17 mouse cellular contexts compared by ENCODE assay signal in the genomic region with DNA sequence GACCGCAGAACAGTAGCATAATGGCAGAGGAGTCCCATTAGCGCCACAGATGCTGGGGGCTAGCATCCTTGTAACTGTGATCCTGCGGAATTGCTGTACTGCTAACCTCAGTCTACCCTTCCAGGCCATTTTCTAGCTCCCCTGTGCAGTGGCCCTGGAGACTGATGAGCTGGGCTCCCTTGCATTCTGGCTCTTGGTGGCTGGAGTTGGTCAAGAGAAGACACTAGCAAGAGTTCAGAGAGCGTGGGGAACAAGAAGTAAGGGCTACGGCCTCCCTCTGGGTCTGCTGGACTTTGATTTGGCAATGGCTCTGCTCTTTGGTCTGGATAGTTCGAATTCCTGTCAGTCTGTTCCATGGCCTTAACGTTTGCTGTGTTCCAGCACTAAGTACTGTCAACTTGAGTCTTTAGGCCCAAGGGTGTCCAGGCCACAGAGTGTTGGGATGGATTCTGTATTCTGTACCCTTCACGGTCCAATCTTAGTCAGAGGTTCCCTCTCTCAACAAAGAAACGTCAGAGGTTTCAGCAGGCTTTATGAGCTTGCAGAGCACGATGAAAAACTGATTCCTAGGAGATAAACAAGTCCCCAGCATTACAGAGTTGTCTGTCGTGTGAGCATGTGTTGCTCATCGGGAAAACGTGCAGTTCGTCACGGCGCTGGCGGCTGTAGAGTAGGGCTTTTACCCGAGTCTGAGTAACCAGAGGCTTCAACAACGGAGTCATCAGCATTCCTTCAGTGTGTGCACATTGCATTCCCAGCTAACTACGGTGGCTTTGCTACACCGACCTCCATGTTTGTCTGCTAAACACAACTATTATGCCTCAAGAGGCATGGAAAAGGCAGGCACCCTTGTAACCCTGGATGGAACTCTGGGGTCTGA.
DNase-seq lines count a peak whose midpoint lies in the region; ATAC-seq and TF ChIP-seq lines count a peak whose summit lies in the region.
"Had no signal": no experiment of that assay in that cellular context is flagged by ENCODE, and none has a peak within 500 bp of the region (broad histone marks: within the 10 kb centered on the region; RNA-seq: fewer than 3 reads in every experiment).

No protein-coding gene starts in this region.

- H3K4me1 ChIP-seq in heart, embryonic 12.5 days (replicated peaks), result peaks cover 5% of the 10 kb centered on the region; the same call in 1 of the 2 replicates
- H3K4me1 ChIP-seq in embryonic fibroblast, embryonic 13.5 days (ENCODE audit: control insufficient read depth, insufficient read depth, low read length), result peaks cover 6% of the 10 kb centered on the region
- no peaks in the 10 kb centered on the region for H3K4me1 ChIP-seq in midbrain, embryonic 14.5 days (ENCODE audit: control insufficient read depth, insufficient read depth, low read length)
- H3K4me1 ChIP-seq: liver, embryonic 15.5 days; midbrain, embryonic 13.5 days had no signal

- no peak for TF ChIP-seq CTCF in embryonic fibroblast, embryonic 13.5 days (IDR thresholded peaks at IDR 0.05; ENCODE audit: borderline replicate concordance, insufficient read depth, low read length)

- no peak overlapping the region for H3K4me2 ChIP-seq in heart, embryonic 12.5 days
- no peak overlapping the region for H3K4me2 ChIP-seq in midbrain, embryonic 14.5 days (ENCODE audit: low read length)
- H3K4me2 ChIP-seq: heart, embryonic 15.5 days; limb, embryonic 12.5 days; liver, embryonic 15.5 days; midbrain, embryonic 13.5 days had no signal

- H3K27me3 ChIP-seq in heart, embryonic 12.5 days (replicated peaks), result no peaks in the 10 kb centered on the region
- H3K27me3 ChIP-seq in midbrain, embryonic 14.5 days (ENCODE audit: control insufficient read depth, insufficient read depth, low read length), result no peaks in the 10 kb centered on the region
- H3K27me3 ChIP-seq: heart, embryonic 15.5 days; limb, embryonic 12.5 days; liver, embryonic 15.5 days; midbrain, embryonic 13.5 days had no signal

- H3K9me3 ChIP-seq in heart, embryonic 12.5 days (replicated peaks), result no peaks in the 10 kb centered on the region
- no peaks in the 10 kb centered on the region for H3K9me3 ChIP-seq in midbrain, embryonic 14.5 days (ENCODE audit: control insufficient read depth, low read length)
- H3K9me3 ChIP-seq: heart, embryonic 15.5 days; limb, embryonic 12.5 days; liver, embryonic 15.5 days; midbrain, embryonic 13.5 days had no signal

- DNase-seq in heart, adult 9 months (ENCODE audit: low spot score in 2 of 2), result no peak
- DNase-seq in urinary bladder, adult 18-20 months (ENCODE audit: low spot score in 2 of 2), result peak; percentile 16 to 45
- no peak for DNase-seq in urinary bladder, adult 2 months (ENCODE audit: low spot score)
- peak; percentile 33 to 39 for DNase-seq in urinary bladder, postnatal 36 days (ENCODE audit: low spot score in 2 of 2)
- no peak for DNase-seq in gastrocnemius, adult 8-10 months (ENCODE audit: low spot score in 2 of 2)
- no peak for DNase-seq in midbrain, embryonic 14.5 days
- DNase-seq: cerebellum, adult 9-10 months; embryo, embryonic 11 days; thymus, postnatal 25 days had no signal

- no peak overlapping the region for H3K9ac ChIP-seq in heart, embryonic 12.5 days
- no peak overlapping the region for H3K9ac ChIP-seq in midbrain, embryonic 14.5 days (replicated peaks; ENCODE audit: low read length)
- H3K9ac ChIP-seq: heart, embryonic 15.5 days; limb, embryonic 12.5 days; liver, embryonic 15.5 days; midbrain, embryonic 13.5 days had no signal

- 71% methylated on average over 21 of the region's 21 CpGs for WGBS in heart, embryonic 12.5 days
- WGBS in midbrain, embryonic 14.5 days, result 89% methylated on average over 21 of the region's 21 CpGs

- no peaks in the 10 kb centered on the region for H3K36me3 ChIP-seq in heart, embryonic 12.5 days
- H3K36me3 ChIP-seq in midbrain, embryonic 14.5 days (ENCODE audit: control insufficient read depth, insufficient read depth, low read length), result no peaks in the 10 kb centered on the region
- H3K36me3 ChIP-seq: heart, embryonic 15.5 days; limb, embryonic 12.5 days; liver, embryonic 15.5 days; midbrain, embryonic 13.5 days had no signal

- H3K27ac ChIP-seq in heart, embryonic 12.5 days (ENCODE audit: poor library complexity, severe bottlenecking), result no peak overlapping the region
- peak overlapping the region; percentile 92 for H3K27ac ChIP-seq in embryonic fibroblast, embryonic 13.5 days (ENCODE audit: insufficient read depth, low read length)
- H3K27ac ChIP-seq in midbrain, embryonic 14.5 days (replicated peaks; ENCODE audit: low read depth, low read length), result no peak overlapping the region
- H3K27ac ChIP-seq: heart, embryonic 15.5 days; left cerebral cortex, adult 2 months; limb, embryonic 12.5 days; liver, embryonic 15.5 days; macrophage; midbrain, embryonic 13.5 days had no signal

- peak; percentile 55; the same call in 1 of the 2 replicates for ATAC-seq in heart, embryonic 12.5 days (ENCODE audit: insufficient number of reproducible peaks, low FRiP score)
- no peak for ATAC-seq in midbrain, embryonic 14.5 days (ENCODE audit: low FRiP score, low TSS enrichment)
- ATAC-seq: midbrain, embryonic 13.5 days had no signal

- H3K4me3 ChIP-seq in heart, embryonic 12.5 days, result no peak overlapping the region
- H3K4me3 ChIP-seq in embryonic fibroblast, embryonic 13.5 days (ENCODE audit: insufficient read depth, low read length), result no peak overlapping the region
- H3K4me3 ChIP-seq in midbrain, embryonic 14.5 days (replicated peaks; ENCODE audit: low read depth, low read length), result no peak overlapping the region
- H3K4me3 ChIP-seq: heart, embryonic 15.5 days; left cerebral cortex, adult 2 months; limb, embryonic 12.5 days; liver, embryonic 15.5 days; midbrain, embryonic 13.5 days had no signal

- no peak; the same call in 1 of the 2 replicates for TF ChIP-seq POLR2A in embryonic fibroblast, embryonic 13.5 days (IDR thresholded peaks at IDR 0.05; ENCODE audit: low read depth, low read length)

Comparison
In these comparisons a context has a peak if more than half of its experiments do, and no peak if none do; other contexts are left out.
1. DNase-seq: peak in urinary bladder, adult 18-20 months (2 of 2) and urinary bladder, postnatal 36 days (2 of 2); none in heart, adult 9 months (0 of 2), urinary bladder, adult 2 months (single experiment), gastrocnemius, adult 8-10 months (0 of 2) and midbrain, embryonic 14.5 days (single experiment).